Mouse (Mus musculus) midbrain, embryonic 15.5 days (tissue): ENCODE measurements around the gene N4bp2l2. TPM values are rescaled to one million over a fixed set of nuclear protein-coding genes. Genes with fewer than 3 reads are reported as not detected.

Experiments used
- ATAC-seq: fragments of 200-750 bp; cut with Nextera tagmentation; replicated peaks from 2 replicates; pipeline ENCODE4 v1.8.0; 2017; ENCODE audit warnings: moderate TSS enrichment
- H3K27ac ChIP-seq: fragments of 300-500 bp; sonication (generic); 2 replicates; pipeline ENCODE4 v1.5.1; 2015; ENCODE audit warnings: mild to moderate bottlenecking, inconsistent platforms
- H3K27me3 ChIP-seq: fragments of 300-500 bp; sonication (generic); replicated peaks from 2 replicates; pipeline ENCODE4 v1.6.1; 2015; ENCODE audit warnings: inconsistent platforms
- H3K36me3 ChIP-seq: fragments of 300-500 bp; sonication (generic); replicated peaks from 2 replicates; pipeline ENCODE4 v1.6.1; 2015; ENCODE audit warnings: inconsistent platforms
- H3K4me1 ChIP-seq: fragments of 300-500 bp; sonication (generic); 2 replicates; pipeline ENCODE4 v1.6.1; 2015; ENCODE audit warnings: inconsistent platforms
- H3K4me2 ChIP-seq: fragments of 300-500 bp; sonication (generic); 2 replicates; pipeline ENCODE4 v1.6.1; 2015; ENCODE audit warnings: inconsistent platforms, mild to moderate bottlenecking, moderate library complexity
- H3K4me3 ChIP-seq: fragments of 300-500 bp; sonication (generic); 2 replicates; pipeline ENCODE4 v1.5.1; 2015; ENCODE audit warnings: mild to moderate bottlenecking, inconsistent platforms
- H3K9ac ChIP-seq: fragments of 300-500 bp; sonication (generic); 2 replicates; pipeline ENCODE4 v1.6.1; 2015; ENCODE audit warnings: mild to moderate bottlenecking, inconsistent platforms
- H3K9me3 ChIP-seq: fragments of 300-500 bp; sonication (generic); 2 replicates; pipeline ENCODE4 v1.6.1; 2016; ENCODE audit warnings: inconsistent platforms
- WGBS: fragments of 180-500 bp; shearing (Covaris S2); methylation state at CpG from one replicate; pipeline ENCODE4 v1.1.7; 2015; ENCODE audit warnings: mixed read lengths; 5-methylcytosine and 5-hydroxymethylcytosine counted together
- polyA plus RNA-seq: library from polyadenylated mRNA; unstranded; fragments of >200 nt; fragmentation: Nextera tagmentation; extraction: Ambion mirVana; gene quantifications from 2 replicates; pipeline ENCODE4 v1.2.1, GENCODE M21; 2015

N4bp2l2 gene
- polyA plus RNA-seq, 1 experiment from 2014 or later: 27.3 TPM

DNA sequence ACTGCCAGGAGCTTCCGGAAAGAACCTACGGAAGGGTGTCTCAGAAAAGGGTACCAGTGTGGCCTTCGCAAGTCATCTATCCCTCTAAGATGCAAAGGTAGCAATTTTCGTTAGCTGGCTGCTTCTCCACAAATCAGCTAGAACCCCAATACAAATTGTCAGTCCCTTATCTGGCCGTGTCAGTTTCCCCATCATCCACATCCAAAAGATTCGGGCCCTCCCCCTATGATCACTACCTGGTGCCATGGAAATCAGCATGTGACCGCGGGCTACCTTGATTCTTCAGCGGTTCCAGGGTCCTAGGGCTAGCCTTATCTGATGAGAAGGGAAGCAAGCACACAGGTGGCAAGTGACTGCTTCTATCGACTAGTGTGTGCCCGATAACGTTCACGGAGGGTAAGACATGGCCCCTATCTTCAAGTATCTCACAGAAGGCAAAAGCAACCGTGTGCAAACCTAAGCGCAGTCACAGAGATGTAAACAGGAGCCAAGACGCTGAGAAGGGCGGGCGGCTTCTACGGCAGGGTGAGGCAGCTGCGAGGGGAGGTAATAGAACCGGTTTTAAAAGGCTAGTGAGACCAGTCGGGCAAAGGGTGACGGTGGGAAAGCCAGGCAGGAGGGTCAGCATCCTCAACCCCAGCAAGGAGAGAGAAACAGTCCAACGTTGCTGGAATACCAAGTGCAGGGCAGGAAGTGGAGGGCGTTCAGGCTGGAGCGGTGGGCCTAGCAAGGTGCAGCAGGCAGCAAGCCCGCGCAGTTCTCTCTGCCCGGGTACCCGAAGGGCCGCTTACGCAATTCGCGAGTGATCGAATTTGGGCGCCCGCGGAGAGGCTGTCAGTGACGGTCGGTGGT, 72.9 kb downstream of the N4bp2l2 start:
- peak overlapping the region; percentile 93 for H3K4me3 ChIP-seq
- peak overlapping the region; percentile 76 for H3K9ac ChIP-seq
- H3K36me3 ChIP-seq: no peaks in the 10 kb centered on the region
- H3K27me3 ChIP-seq: peaks cover 4% of the 10 kb centered on the region; the same call in 1 of the 2 replicates
- peak; percentile 49 for ATAC-seq
- peak overlapping the region; percentile 49; the same call in 1 of the 2 replicates for H3K27ac ChIP-seq
- WGBS: 10% methylated on average over 40 of the region's 40 CpGs
- peaks cover 18% of the 10 kb centered on the region for H3K4me1 ChIP-seq
- H3K9me3 ChIP-seq: no peaks in the 10 kb centered on the region
- H3K4me2 ChIP-seq: peak overlapping the region; percentile 99

DNA sequence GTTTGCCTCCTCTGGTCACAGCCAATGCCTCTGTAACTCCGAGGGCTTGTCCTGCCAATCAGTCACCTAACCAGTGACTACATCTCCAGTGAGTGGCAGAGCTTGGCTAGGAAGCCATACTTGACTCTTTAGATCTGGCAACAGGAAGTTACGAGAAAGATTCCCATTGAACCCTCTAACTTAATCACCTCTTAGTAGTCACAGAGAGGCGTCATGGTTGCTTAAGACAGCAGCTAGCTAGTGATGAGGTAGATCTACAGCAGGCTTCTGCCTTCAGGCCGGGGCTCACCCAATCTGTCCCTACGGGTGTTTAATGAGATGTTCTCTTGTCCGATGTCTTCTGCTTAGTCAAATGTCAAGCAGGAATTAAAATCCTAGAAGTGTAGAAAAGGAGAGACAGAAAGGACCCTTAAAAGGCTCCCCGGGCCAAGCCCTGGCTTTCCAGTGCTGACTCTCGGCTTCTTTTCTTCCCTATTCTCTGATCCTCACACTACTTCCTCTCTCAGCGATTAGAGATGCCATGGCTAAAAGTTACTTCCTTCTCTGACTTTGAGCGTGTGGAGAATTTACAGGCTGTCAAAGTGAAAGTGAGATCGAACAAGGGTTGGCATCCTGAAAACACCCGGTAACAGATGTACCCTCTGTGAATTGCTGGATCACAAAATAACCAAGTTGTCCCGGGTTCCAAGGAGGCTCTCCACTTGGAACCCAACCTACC, 73.6 kb downstream of the N4bp2l2 start:
- 75% methylated on average over 13 of the region's 13 CpGs for WGBS
- H3K4me2 ChIP-seq: peak overlapping the region; percentile 99
- H3K9ac ChIP-seq: no peak overlapping the region
- H3K36me3 ChIP-seq: no peaks in the 10 kb centered on the region
- H3K4me3 ChIP-seq: peak overlapping the region; percentile 93
- no peak overlapping the region for H3K27ac ChIP-seq
- H3K9me3 ChIP-seq: no peaks in the 10 kb centered on the region
- H3K27me3 ChIP-seq: peaks cover 4% of the 10 kb centered on the region; the same call in 1 of the 2 replicates
- no peak for ATAC-seq
- H3K4me1 ChIP-seq: peaks cover 18% of the 10 kb centered on the region

DNA sequence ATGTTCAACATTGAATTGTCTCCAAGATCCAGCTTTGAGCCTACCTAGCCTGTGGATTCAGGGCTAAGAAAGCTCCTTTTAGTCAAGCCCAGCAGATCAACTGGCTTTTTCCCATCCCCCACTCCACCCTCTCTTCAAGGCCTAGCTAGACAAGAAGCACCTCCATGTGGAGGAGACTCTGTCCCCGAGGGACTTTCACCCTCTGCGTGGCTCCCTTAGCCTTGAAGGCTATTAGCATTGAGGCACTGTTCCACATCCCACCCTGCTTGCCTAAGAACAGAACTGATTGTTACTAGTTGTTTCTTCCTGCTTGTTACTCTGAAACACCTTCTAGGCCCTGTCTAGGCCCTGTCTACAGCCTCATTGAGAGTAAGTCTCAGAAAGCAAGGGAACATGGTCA, 76.0 kb downstream of the N4bp2l2 start:
- H3K9me3 ChIP-seq: no peaks in the 10 kb centered on the region
- no peaks in the 10 kb centered on the region for H3K36me3 ChIP-seq
- H3K4me2 ChIP-seq: no peak overlapping the region
- 84% methylated on average over 2 of the region's 2 CpGs for WGBS
- H3K9ac ChIP-seq: no peak overlapping the region
- H3K4me3 ChIP-seq: no peak overlapping the region
- ATAC-seq: no peak
- H3K27ac ChIP-seq: no peak overlapping the region
- peaks cover 17% of the 10 kb centered on the region for H3K4me1 ChIP-seq
- H3K27me3 ChIP-seq: no peaks in the 10 kb centered on the region; the same call in 1 of the 2 replicates

DNA sequence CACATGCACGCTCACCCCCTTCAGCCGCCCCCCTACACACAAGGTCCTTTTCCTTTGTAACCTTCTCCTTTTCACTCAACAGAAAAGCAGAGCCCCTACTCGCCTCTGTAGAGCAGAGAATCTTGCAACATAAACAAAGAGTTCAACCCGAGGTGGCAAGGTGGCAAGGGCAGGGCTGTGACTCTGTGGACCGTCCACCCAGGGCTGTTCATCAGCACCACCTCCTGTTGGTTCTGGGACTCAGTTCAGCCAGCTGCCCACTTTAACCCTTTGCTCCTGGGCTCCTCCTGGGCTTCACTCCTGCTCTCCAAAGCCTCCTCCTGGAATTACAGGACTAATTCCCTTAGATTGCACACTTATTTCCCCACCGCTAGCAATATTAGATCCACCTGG, 81.7 kb downstream of the N4bp2l2 start:
- no peak for ATAC-seq
- Histone ChIP-seq H3K4me3 (no peak overlapping the region), H3K4me2 (no peak overlapping the region), H3K9ac (no peak overlapping the region), H3K36me3 (no peaks in the 10 kb centered on the region), H3K9me3 (no peaks in the 10 kb centered on the region), H3K27ac (no peak overlapping the region), H3K4me1 (no peaks in the 10 kb centered on the region), H3K27me3 (no peaks in the 10 kb centered on the region)
- 65% methylated on average over 6 of the region's 6 CpGs for WGBS

DNA sequence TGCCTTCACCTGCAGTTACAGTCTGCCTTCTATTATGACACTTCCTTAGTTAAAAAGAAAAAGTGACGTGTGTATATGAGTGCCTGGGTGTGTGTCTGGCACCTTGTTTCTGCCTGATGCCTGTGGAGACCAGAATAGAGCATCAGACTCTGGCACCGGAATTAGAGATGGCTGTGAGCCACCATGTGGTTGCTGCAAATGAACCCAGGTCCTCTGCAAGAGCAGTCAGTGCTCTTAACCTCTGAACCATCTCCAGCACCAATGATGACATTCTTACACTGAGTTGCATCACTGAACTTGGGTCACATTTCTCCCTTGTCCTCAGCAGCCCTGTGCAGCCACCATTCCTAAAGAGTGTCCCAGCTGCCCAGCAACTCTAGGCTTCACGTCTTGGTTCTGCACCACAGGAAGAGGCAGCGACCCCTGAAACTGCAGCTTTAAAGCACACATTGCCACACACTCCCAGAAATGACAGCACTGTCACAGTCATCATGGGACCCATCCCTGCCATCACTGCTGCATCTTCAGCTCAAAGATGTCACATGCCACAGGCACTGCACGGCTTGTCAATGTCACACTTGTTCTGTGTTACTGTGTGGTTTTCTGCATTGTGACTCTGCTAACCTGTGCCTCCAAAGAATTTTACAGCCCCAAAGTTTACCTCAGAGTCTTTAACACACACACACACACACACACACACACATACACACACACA, 82.2 kb downstream of the N4bp2l2 start:
- no peak overlapping the region for H3K27ac ChIP-seq
- no peaks in the 10 kb centered on the region for H3K9me3 ChIP-seq
- no peak for ATAC-seq
- no peak overlapping the region for H3K4me3 ChIP-seq
- H3K27me3 ChIP-seq: no peaks in the 10 kb centered on the region
- H3K4me1 ChIP-seq: no peaks in the 10 kb centered on the region
- H3K9ac ChIP-seq: no peak overlapping the region
- no peak overlapping the region for H3K4me2 ChIP-seq
- H3K36me3 ChIP-seq: no peaks in the 10 kb centered on the region
- WGBS: 68% methylated on average over 5 of the region's 5 CpGs

DNA sequence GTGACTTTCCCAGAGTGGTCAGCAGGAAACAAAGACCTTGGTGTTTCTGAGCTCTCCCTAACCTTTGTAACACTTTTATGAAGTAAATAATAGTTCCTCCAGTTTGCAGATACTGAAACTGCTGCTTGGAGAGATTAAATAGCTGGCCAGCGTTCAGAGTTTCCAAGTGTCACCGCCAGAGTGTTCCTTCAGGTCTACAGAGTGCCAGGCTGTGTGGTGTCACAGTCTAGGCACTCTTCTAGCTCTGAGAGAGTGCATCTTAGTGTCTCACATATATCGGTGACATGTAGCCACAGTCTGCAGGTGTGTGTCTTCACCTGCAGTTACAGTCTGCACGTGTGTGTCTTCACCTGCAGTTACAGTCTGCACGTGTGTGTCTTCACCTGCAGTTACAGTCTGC, 82.8 kb downstream of the N4bp2l2 start:
- Histone ChIP-seq H3K4me3 (no peak overlapping the region), H3K9me3 (no peaks in the 10 kb centered on the region), H3K9ac (no peak overlapping the region), H3K27ac (no peak overlapping the region), H3K36me3 (no peaks in the 10 kb centered on the region), H3K4me2 (no peak overlapping the region), H3K4me1 (no peaks in the 10 kb centered on the region), H3K27me3 (no peaks in the 10 kb centered on the region)
- no peak for ATAC-seq
- 81% methylated on average over 5 of the region's 5 CpGs for WGBS

DNA sequence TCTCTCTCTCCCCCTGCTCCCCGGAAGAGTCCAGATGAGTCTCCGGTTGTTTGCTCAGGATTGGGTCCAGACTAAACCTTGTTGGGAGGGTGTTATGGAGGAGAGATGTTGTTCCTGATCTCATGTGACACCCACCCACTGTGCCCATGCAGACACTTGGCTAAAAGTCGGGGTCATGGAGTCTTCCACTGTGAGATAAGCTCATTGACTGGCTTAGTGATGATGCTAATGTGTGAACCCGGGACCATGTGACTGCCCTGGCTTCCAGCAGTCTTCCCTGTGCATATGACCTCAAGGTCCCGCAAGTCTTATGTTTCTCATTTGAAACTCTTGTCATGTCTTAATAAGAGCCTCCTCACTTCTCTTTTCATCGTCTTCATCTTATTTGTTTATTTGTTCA, 84.8 kb downstream of the N4bp2l2 start:
- Histone ChIP-seq H3K4me1 (no peaks in the 10 kb centered on the region), H3K27me3 (no peaks in the 10 kb centered on the region), H3K27ac (no peak overlapping the region), H3K9ac (no peak overlapping the region), H3K4me3 (no peak overlapping the region), H3K36me3 (no peaks in the 10 kb centered on the region), H3K9me3 (no peaks in the 10 kb centered on the region), H3K4me2 (no peak overlapping the region)
- WGBS: 62% methylated on average over 6 of the region's 6 CpGs
- no peak for ATAC-seq

DNA sequence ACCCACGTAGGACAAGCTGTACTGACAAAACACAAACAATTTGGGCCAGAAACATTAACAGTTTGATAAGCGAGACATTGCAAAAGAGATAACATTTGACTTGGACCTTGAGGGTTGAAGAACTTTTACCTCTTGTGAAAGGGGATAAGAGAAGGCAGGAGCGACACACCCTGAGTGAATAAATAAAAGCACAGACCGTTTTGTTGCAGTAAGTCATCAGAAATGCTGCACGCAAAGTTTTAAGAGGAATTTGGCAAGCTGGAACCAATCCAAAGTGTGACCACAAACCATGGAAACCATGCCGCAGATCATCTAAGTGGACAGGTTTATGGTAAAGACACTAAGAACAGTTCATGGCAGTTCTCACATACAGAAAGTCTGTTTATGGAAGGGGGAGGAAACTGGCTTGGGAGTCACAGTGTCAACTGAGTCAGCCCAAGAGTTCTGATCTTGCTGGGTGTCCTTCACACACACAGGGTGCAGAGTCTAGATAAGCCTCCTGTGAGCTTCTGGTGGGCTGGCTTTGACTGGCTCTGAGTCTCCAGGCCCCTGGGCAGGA, 87.3 kb downstream of the N4bp2l2 start:
- Histone ChIP-seq H3K9me3 (no peaks in the 10 kb centered on the region), H3K36me3 (0 out of 2 replicates have a peak, but pooled peaks cover 4% of the 10 kb centered on the region), H3K27me3 (no peaks in the 10 kb centered on the region), H3K9ac (no peak overlapping the region), H3K27ac (no peak overlapping the region), H3K4me3 (no peak overlapping the region), H3K4me1 (no peaks in the 10 kb centered on the region), H3K4me2 (no peak overlapping the region)
- WGBS: 83% methylated on average over 6 of the region's 6 CpGs
- no peak for ATAC-seq

DNA sequence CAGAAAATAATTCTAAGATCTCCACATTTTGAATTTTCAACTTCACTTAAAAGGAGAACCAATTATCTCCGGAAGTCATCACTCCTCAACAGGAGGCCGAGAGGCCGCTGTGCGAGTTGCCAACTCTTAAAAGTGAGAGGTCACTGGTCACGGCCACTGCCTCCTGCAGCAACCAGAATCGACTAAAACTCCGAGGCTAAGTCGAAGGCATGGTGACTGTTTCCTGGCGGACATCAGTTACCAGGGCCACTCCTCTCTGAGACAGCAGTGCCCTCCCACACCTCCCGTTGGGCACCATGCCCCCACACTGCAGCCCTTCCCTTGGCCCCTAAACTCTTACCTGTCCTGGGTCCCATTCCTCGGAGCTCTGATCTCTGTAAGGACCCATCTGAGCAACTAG, 89.2 kb downstream of the N4bp2l2 start:
- H3K9me3 ChIP-seq: no peaks in the 10 kb centered on the region
- H3K4me3 ChIP-seq: no peak overlapping the region
- no peak for ATAC-seq
- no peaks in the 10 kb centered on the region for H3K4me1 ChIP-seq
- H3K9ac ChIP-seq: no peak overlapping the region
- no peak overlapping the region for H3K27ac ChIP-seq
- no peaks in the 10 kb centered on the region for H3K27me3 ChIP-seq
- H3K4me2 ChIP-seq: no peak overlapping the region
- peaks cover 4% of the 10 kb centered on the region; the same call in 1 of the 2 replicates for H3K36me3 ChIP-seq
- 81% methylated on average over 11 of the region's 11 CpGs for WGBS

DNA sequence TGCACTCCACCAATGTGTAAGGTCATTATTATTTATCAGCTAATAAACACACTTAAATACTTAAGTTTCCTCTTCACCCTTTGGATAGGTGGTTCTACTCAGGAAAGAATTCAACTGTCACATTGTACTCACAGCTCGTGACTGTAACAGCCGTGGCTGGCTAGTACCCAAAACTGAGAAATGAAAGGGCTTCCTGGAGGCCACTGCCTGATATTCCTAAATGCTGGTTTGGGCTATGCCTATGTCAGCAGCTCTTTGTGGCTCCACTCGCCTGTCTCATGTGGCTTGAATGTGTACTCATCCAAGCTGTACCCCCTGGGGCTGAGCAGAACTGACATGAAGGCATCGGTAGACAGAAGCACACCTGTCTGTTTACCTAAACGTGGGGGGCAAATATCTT, 91.1 kb downstream of the N4bp2l2 start:
- Histone ChIP-seq H3K27me3 (no peaks in the 10 kb centered on the region), H3K4me2 (no peak overlapping the region), H3K9ac (no peak overlapping the region), H3K4me1 (no peaks in the 10 kb centered on the region), H3K27ac (no peak overlapping the region), H3K4me3 (no peak overlapping the region), H3K9me3 (no peaks in the 10 kb centered on the region), H3K36me3 (peaks cover 4% of the 10 kb centered on the region; the same call in 1 of the 2 replicates)
- no peak for ATAC-seq
- WGBS: 78% methylated on average over 5 of the region's 5 CpGs

DNA sequence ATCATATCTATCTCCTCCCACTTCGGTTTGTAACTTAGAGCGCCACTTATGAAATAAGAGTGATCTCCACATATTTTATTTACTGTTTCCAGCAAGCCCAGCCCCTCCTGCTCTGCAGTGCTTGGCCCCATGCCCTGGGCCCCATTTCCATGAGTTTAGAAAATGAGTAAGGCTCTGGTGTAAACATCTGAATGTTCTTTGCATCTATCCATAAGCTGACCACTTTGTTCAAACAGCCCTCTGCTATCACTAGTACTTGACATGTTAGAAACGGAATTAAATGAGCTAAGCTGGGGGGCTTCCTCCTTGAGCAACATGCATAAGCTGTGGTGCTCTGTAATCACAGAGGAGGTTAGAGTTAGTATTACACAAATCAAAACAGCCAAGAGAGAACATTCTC, 91.6 kb downstream of the N4bp2l2 start:
- ATAC-seq: no peak

More for the DNA sequence above, 91.6 kb downstream of the N4bp2l2 start:
- no peak overlapping the region for H3K9ac ChIP-seq
- H3K36me3 ChIP-seq: peaks cover 4% of the 10 kb centered on the region; the same call in 1 of the 2 replicates
- no peak overlapping the region for H3K4me3 ChIP-seq
- no peaks in the 10 kb centered on the region for H3K4me1 ChIP-seq
- H3K4me2 ChIP-seq: no peak overlapping the region
- no peak overlapping the region for H3K27ac ChIP-seq
- H3K27me3 ChIP-seq: no peaks in the 10 kb centered on the region
- 90% methylated on average over 3 of the region's 3 CpGs for WGBS
- H3K9me3 ChIP-seq: no peaks in the 10 kb centered on the region
